Mouse (Mus musculus) adrenal gland, postnatal 36 days (tissue): ENCODE results near the gene Pjvk. TPM values are rescaled to one million over a fixed set of nuclear protein-coding genes. Genes with fewer than 3 reads are reported as not detected.

Source experiments
- total RNA-seq, 2 experiments: library from RNA; stranded (reverse); gene quantifications; 2 replicates each; pipeline ENCODE4 v1.2.3; 2021

Pjvk gene
- total RNA-seq, 2 experiments from 2014 or later = 0.26 to 0.40 TPM

Other genes with a start within 250 kb of the Pjvk start
- gene Osbpl6, start 242.0 kb upstream of the Pjvk start, total RNA-seq = 10 to 100 TPM; 26.2 to 28.5 TPM
- gene Prkra, start 461 bp upstream of the Pjvk start, total RNA-seq = 10 to 100 TPM; 22.0 to 32.0 TPM
- gene Fkbp7, start 24.6 kb downstream of the Pjvk start, total RNA-seq = 10 to 100 TPM; 20.7 to 25.7 TPM
- gene Plekha3, start 26.8 kb downstream of the Pjvk start, total RNA-seq = 10 to 100 TPM; 49.6 to 54.7 TPM